Mouse (Mus musculus) neural tube, embryonic 13.5 days (tissue): ENCODE results near the gene Gnaq. TPM values are rescaled to one million over a fixed set of nuclear protein-coding genes. Genes with fewer than 3 reads are reported as not detected.

Source experiments
- ATAC-seq: fragments of 200-750 bp; cut with Nextera tagmentation; 2 replicates; pipeline ENCODE4 v1.8.0; 2017; ENCODE audit warnings: low read depth, mild to moderate bottlenecking, moderate TSS enrichment, moderate library complexity
- H3K27ac ChIP-seq: fragments of 300-500 bp; sonication (generic); replicated peaks from 2 replicates; pipeline ENCODE4 v1.5.1; 2015; ENCODE audit warnings: moderate library complexity, mild to moderate bottlenecking, inconsistent platforms
- H3K27me3 ChIP-seq: fragments of 300-500 bp; sonication (generic); 2 replicates; pipeline ENCODE4 v1.6.1; 2015; ENCODE audit warnings: mild to moderate bottlenecking, inconsistent platforms
- H3K36me3 ChIP-seq: fragments of 300-500 bp; sonication (generic); 2 replicates; pipeline ENCODE4 v1.6.1; 2015; ENCODE audit warnings: mild to moderate bottlenecking, inconsistent platforms
- H3K4me1 ChIP-seq: fragments of 300-500 bp; sonication (generic); replicated peaks from 2 replicates; pipeline ENCODE4 v1.6.1; 2015; ENCODE audit warnings: inconsistent platforms
- H3K4me2 ChIP-seq: fragments of 300-500 bp; sonication (generic); 2 replicates; pipeline ENCODE4 v1.6.1; 2015; ENCODE audit warnings: inconsistent platforms, mild to moderate bottlenecking, moderate library complexity
- H3K4me3 ChIP-seq: fragments of 300-500 bp; sonication (generic); 2 replicates; pipeline ENCODE4 v1.5.1; 2015; ENCODE audit warnings: mild to moderate bottlenecking, inconsistent platforms
- H3K9ac ChIP-seq: fragments of 300-500 bp; sonication (generic); 2 replicates; pipeline ENCODE4 v1.6.1; 2015; ENCODE audit warnings: moderate library complexity, mild to moderate bottlenecking, inconsistent platforms
- H3K9me3 ChIP-seq: fragments of 300-500 bp; sonication (generic); 2 replicates; pipeline ENCODE4 v1.6.1; 2016; ENCODE audit warnings: inconsistent platforms
- WGBS: fragments of 180-500 bp; shearing (Covaris S2); methylation state at CpG from one replicate; pipeline ENCODE4 v1.1.7; 2015; 5-methylcytosine and 5-hydroxymethylcytosine counted together
- polyA plus RNA-seq: library from polyadenylated mRNA; unstranded; fragments of >200 nt; fragmentation: Nextera tagmentation; extraction: Ambion mirVana; gene quantifications from 2 replicates; pipeline ENCODE4 v1.2.1, GENCODE M21; 2015

The Gnaq gene
- polyA plus RNA-seq, 1 experiment from 2014 or later = 83.3 TPM

DNA sequence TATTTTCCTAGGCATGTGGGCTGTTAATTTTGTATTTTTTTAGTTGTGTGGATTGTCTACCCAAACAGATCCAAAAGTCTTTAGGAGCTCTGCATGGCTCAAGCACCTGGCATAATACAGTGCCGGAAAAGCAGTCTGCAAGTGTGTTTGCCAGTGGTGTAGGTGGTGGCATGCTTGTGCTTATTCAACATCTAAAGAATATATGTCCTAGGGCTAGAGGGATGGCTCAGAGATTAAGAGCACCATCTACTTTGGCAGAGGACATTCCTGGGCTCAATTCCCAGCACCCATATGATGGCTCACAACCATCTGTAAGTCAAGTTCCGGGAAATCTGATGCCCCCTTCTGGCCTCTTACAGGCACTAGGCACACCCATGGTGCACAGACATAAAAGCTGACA lies 3.5 kb upstream of the Gnaq start:
- Histone ChIP-seq H3K4me1 (peaks cover 10% of the 10 kb centered on the region), H3K9ac (no peak overlapping the region), H3K27ac (no peak overlapping the region), H3K4me3 (no peak overlapping the region), H3K9me3 (no peaks in the 10 kb centered on the region), H3K4me2 (no peak overlapping the region), H3K27me3 (no peaks in the 10 kb centered on the region), H3K36me3 (no peaks in the 10 kb centered on the region)
- WGBS = 94% methylated on average over 2 of the region's 2 CpGs
- no peak for ATAC-seq

DNA sequence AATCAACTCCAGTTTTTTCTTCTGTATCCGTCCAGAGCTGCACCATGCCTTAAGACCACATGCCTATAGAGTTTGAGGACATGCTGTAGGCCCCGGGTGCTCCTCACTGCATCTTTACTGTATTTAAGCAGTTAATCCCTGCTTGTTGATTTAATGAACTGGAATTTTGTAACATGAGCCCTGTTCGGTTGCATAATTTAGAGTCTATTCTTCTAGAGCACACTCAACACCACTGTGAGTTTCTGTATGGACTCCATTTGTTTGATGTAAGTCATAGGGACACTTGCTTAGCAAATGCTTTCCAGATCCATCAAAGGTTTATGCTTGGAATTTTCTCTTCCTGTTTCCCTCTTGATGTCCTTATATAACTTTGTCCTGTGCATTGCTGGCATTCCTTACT lies 2.2 kb upstream of the Gnaq start:
- Histone ChIP-seq H3K4me1 (peaks cover 21% of the 10 kb centered on the region), H3K36me3 (no peaks in the 10 kb centered on the region), H3K4me2 (no peak overlapping the region), H3K4me3 (no peak overlapping the region), H3K9ac (no peak overlapping the region), H3K27me3 (no peaks in the 10 kb centered on the region), H3K9me3 (no peaks in the 10 kb centered on the region), H3K27ac (no peak overlapping the region)
- ATAC-seq = no peak
- WGBS = 56% methylated on average over 3 of the region's 3 CpGs

DNA sequence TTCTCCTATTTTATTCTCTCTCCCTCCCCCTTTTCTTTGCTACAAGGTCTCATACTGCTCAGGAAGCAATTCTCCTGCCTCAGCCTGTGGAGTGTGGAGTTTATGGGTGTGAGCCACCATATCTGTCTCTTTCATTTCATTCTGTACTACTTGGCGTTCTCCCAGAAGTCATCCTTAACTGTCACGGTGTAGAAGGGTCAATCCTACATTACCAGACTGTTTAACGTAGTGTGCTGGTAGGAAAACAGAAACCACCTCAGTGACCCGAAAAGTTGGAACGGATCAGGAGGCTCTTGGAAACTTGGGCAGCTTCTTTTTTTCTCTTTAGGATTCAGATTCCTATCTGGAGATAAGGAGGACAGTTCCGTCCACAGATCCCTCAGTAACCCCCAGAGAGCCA lies 800 bp upstream of the Gnaq start:
- 6% methylated on average over 6 of the region's 6 CpGs for WGBS
- Histone ChIP-seq H3K4me3 (peak overlapping the region; percentile 91), H3K9ac (peak overlapping the region; percentile 100), H3K4me2 (peak overlapping the region; percentile 83), H3K36me3 (no peaks in the 10 kb centered on the region), H3K27ac (peak overlapping the region; percentile 100), H3K9me3 (no peaks in the 10 kb centered on the region), H3K27me3 (no peaks in the 10 kb centered on the region), H3K4me1 (peaks cover 33% of the 10 kb centered on the region)
- ATAC-seq = no peak

DNA sequence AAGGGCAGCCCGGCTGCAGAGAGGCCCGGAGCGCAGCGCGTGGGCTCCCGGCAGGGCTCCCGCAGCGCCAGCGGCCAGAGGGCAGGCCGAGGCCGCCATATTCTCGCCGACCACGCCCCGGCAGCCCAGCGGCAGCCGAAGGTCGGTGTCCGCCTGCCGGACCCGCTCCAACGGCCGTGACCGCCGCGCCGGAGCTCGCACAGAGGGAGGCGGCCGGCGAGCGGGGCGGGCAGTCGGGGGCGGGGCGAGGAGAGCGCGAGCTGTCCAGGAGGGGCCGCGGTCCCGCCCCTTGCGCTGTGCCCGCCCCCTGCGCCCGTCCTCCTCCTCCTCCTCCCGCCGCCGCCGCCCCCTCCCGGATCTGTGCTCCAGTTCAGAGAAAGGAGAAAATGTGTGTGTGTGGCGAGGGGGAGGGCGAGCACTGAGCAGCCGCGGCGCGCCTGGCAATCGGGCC lies 266 bp upstream of the Gnaq start:
- no peaks in the 10 kb centered on the region for H3K27me3 ChIP-seq
- no peaks in the 10 kb centered on the region for H3K9me3 ChIP-seq
- H3K9ac ChIP-seq = peak overlapping the region; percentile 100
- H3K4me2 ChIP-seq = peak overlapping the region; percentile 83
- H3K36me3 ChIP-seq = no peaks in the 10 kb centered on the region
- WGBS = 0% methylated on average over 33 of the region's 57 CpGs
- peak; percentile 91 for ATAC-seq
- peak overlapping the region; percentile 100 for H3K27ac ChIP-seq
- peak overlapping the region; percentile 91 for H3K4me3 ChIP-seq
- H3K4me1 ChIP-seq = peaks cover 38% of the 10 kb centered on the region

DNA sequence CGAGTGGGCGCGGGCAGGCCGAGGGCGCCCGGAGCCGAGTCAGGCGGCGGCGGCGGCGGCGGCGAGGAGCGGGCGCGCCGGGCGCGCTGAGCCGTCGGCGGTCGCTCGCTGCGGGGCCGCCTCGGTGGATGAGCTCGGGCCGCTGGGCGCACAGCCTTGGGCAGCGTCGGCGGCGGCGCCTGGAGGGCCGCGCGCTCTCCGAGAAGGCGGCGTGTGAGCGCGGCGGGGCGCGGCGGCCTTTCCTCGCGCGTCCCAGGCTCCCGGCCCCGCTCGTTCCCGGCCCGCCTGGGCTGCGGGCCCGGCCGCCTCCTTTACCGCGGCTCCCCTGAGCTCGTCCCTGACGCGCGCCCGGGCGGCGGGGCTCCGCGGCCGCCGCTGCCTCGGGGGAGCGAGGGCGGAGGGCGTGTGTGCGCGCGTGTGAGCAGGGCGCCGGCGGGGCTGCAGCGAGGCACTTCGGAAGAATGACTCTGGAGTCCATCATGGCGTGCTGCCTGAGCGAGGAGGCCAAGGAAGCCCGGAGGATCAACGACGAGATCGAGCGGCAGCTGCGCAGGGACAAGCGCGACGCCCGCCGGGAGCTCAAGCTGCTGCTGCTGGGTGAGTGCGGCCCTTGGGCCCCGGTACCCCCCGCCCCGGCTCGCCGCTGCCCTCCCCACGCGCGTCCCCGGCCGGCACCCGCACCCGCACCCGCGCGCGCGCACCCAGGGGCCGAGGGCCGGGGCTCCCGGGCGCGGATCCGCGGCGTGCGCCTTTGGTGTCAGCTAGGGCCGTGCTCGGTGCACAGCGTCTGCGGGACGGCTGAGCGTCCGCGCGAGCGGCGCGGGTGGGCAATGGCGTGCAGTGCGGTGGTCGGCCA lies 462 bp downstream of the Gnaq start:
- WGBS = under 1% methylated on average over 103 of the region's 139 CpGs
- peak overlapping the region; percentile 91 for H3K4me3 ChIP-seq
- H3K9me3 ChIP-seq = no peaks in the 10 kb centered on the region
- H3K4me2 ChIP-seq = peak overlapping the region; percentile 83
- peaks cover 45% of the 10 kb centered on the region for H3K4me1 ChIP-seq
- H3K36me3 ChIP-seq = no peaks in the 10 kb centered on the region
- ATAC-seq = peak; percentile 69
- no peaks in the 10 kb centered on the region for H3K27me3 ChIP-seq
- H3K9ac ChIP-seq = peak overlapping the region; percentile 100
- peak overlapping the region; percentile 100 for H3K27ac ChIP-seq

DNA sequence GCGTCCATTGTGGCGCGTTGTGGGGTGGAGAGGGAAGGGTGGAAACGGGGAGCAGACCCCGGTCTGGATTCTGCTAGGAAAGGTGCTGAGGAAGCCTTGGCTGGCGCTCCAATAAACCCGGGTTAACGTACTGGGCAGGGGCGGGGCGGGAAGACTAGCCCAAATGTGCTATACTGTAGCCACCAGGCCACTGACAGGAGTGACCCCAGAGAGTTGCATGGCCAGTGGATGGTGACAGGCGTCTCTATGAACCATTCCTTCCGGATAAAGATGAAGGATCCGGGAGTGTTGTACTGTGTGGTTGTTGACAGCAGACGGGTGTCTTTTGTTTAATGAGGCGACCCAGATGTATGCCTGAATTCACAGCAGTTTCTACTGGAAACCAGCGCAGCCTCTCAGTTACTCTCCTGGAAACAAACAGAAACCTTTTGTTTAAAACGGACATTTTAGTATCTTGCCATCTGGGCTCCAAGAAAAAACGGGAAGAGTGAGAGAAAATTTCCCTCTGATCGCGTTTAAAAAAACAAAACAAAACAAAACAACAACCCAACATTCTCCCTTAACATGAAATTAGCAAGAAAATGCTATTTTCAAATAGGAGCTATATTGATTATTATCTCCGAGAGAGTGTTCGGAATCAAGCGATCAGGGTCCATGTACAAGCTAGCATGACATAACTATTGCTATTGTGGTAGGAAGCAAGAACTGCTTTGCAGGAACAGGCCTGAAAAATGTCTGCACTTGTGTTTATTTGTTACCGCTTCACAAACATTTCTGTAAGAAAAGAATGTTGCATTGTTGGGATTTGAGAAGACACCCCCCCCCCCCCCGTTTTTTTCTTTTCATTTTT lies 1.3 kb downstream of the Gnaq start:
- Histone ChIP-seq H3K27ac (peak overlapping the region; percentile 100), H3K9ac (peak overlapping the region; percentile 100), H3K27me3 (no peaks in the 10 kb centered on the region), H3K4me1 (peaks cover 54% of the 10 kb centered on the region), H3K4me2 (peak overlapping the region; percentile 83), H3K4me3 (peak overlapping the region; percentile 91), H3K36me3 (no peaks in the 10 kb centered on the region), H3K9me3 (no peaks in the 10 kb centered on the region)
- peak; percentile 41 for ATAC-seq
- 7% methylated on average over 25 of the region's 25 CpGs for WGBS

DNA sequence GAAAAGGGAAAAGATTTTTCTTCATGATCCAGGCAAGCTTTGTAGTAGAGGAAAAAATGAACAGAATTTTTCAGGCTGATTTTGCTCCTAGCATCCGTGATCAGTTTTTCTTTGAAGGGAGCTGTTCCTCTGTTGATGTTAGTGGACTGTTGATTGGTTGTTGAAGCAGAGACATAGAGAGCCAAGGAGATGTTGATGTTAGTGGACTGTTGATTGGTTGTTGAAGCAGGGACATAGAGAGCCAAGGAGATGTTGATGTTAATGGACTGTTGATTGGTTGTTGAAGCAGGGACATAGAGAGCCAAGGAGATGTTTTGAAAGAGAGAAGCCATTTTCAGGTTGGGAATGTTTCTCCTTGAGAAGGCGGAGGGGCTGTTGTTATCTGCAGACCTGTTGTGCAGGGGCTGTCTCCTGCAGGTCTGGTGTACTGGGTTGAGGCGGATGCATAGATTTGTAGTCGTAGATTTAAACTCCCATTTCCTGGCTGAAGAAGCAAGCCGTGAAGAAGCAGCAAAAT lies 5.5 kb downstream of the Gnaq start:
- ATAC-seq = no peak
- Histone ChIP-seq H3K9ac (no peak overlapping the region), H3K4me3 (no peak overlapping the region), H3K4me2 (peak overlapping the region; percentile 20), H3K4me1 (peaks cover 86% of the 10 kb centered on the region), H3K36me3 (peaks cover 10% of the 10 kb centered on the region; the same call in 1 of the 2 replicates), H3K27me3 (no peaks in the 10 kb centered on the region), H3K27ac (0 out of 2 replicates have a peak overlapping the region, but pooled peaks have one; percentile 6), H3K9me3 (no peaks in the 10 kb centered on the region)
- 66% methylated on average over 5 of the region's 5 CpGs for WGBS

DNA sequence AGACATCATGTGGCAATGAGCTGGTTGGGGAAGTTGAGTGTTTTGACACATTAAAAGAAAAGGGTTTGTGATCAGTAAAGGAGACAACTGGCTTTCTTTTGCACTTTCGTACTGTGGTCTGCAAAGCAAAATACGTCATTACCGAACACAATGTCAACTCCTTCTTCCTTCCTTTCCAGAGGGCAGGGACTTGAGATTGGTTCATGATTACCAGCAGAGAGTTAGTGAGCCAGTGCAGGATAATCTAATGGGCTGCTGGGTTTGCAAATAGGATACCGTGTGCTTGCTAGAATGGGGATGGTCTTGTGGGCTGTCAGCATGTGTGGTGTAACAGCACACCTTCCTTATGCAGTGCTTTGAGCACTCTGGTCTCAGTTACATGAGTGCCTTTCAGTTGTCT lies 8.1 kb downstream of the Gnaq start:
- no peaks in the 10 kb centered on the region for H3K9me3 ChIP-seq
- no peaks in the 10 kb centered on the region for H3K27me3 ChIP-seq
- no peak overlapping the region for H3K4me3 ChIP-seq
- H3K4me2 ChIP-seq = no peak overlapping the region
- ATAC-seq = no peak
- 0 out of 2 replicates have a peak overlapping the region, but pooled peaks have one; percentile 25 for H3K27ac ChIP-seq
- peaks cover 74% of the 10 kb centered on the region for H3K4me1 ChIP-seq
- peaks cover 17% of the 10 kb centered on the region; the same call in 1 of the 2 replicates for H3K36me3 ChIP-seq
- H3K9ac ChIP-seq = peak overlapping the region; percentile 10; the same call in 1 of the 2 replicates
- 64% methylated on average over 4 of the region's 4 CpGs for WGBS

DNA sequence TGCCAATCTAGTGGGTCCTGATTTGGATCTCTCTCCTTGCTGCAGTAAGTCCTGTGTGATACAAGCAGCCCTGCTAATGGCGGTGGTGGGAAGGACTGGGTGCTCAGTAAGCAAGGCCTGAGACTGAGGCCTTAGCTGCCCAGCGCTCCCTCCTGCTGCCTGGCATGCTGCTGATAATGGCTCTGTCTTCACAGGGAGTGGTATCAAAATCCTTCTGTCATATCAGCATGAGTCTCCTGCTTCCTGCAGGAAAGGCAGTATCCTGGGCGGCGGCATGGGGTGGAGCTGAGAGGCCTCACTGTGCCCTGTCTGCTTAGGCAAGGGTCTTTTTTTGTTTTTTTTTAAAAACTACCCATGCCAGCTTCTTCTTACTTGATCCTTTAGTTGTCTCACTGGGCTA lies 9.2 kb downstream of the Gnaq start:
- peaks cover 17% of the 10 kb centered on the region; the same call in 1 of the 2 replicates for H3K36me3 ChIP-seq
- H3K27me3 ChIP-seq = no peaks in the 10 kb centered on the region
- WGBS = 78% methylated on average over 4 of the region's 4 CpGs
- no peak overlapping the region; the same call in 1 of the 2 replicates for H3K9ac ChIP-seq
- ATAC-seq = no peak
- H3K4me2 ChIP-seq = no peak overlapping the region
- peaks cover 64% of the 10 kb centered on the region for H3K4me1 ChIP-seq
- no peak overlapping the region for H3K27ac ChIP-seq
- H3K9me3 ChIP-seq = no peaks in the 10 kb centered on the region
- H3K4me3 ChIP-seq = no peak overlapping the region

DNA sequence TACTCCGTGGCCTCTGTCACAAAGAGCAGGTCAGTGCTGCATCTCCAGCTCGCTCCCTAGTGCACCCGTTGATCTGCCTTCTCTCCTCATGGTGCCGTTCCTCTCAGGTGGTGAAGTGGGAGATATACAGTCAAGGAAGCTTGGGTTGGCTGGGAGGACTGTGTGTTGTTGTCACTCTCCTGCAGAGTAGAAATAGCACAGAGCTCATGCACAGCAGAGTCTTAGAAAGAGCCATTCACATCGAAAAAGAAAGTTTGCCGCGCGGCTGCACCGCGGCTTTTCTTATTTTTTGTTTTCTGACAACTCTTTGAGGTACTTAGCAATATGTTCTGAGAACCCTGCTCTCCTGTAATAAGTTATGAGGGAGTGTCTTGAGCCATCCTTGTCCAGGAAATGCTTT lies 10.4 kb downstream of the Gnaq start:
- 91% methylated on average over 10 of the region's 10 CpGs for WGBS
- Histone ChIP-seq H3K4me1 (peaks cover 53% of the 10 kb centered on the region), H3K27ac (no peak overlapping the region), H3K9ac (no peak overlapping the region), H3K9me3 (no peaks in the 10 kb centered on the region), H3K36me3 (peaks cover 17% of the 10 kb centered on the region; the same call in 1 of the 2 replicates), H3K27me3 (no peaks in the 10 kb centered on the region), H3K4me2 (no peak overlapping the region), H3K4me3 (no peak overlapping the region)
- no peak for ATAC-seq

DNA sequence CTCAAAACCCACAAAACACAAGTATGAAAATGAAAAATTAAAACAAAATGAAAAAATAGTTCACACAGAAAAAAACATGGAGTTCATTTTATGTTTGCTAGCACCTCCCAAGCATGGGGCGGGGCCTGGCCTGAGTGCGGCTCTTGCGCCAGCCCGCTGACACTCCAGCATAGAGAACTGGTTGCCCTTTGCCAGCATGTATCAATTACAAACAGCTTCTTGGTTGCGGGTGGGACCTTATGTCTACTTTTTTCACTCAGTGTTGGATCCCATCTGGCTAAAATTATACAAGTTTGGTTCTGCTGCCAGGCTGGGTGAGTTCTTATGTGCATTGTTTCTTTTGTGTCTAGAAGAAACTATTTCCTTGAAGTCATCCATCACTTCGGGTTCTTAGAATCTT lies 14.8 kb downstream of the Gnaq start:
- Histone ChIP-seq H3K4me1 (peaks cover 22% of the 10 kb centered on the region), H3K36me3 (peaks cover 13% of the 10 kb centered on the region; the same call in 1 of the 2 replicates), H3K9ac (no peak overlapping the region), H3K27ac (no peak overlapping the region), H3K27me3 (no peaks in the 10 kb centered on the region), H3K4me3 (no peak overlapping the region), H3K4me2 (no peak overlapping the region), H3K9me3 (no peaks in the 10 kb centered on the region)
- ATAC-seq = no peak
- 87% methylated on average over 6 of the region's 6 CpGs for WGBS

DNA sequence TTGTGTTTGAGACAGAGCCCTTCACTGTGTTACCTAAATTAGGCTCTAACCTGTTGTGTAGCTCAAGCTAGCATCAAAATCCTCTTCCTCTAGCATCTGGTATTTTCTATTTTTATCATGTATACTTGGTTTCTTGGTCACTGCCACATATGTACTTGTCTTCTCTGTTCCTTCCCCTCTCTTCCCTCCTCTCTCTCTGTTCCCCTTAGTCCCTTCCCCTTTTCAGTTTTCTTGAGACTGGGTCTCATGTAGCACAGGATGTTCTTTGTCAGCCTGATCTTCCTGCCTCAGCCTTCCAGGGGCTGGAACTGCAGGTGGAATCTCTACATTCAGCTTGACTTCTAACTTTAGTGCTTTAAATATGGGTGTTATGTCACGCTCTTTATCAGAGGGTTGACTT lies 16.5 kb downstream of the Gnaq start:
- Histone ChIP-seq H3K36me3 (no peaks in the 10 kb centered on the region), H3K4me1 (peaks cover 14% of the 10 kb centered on the region), H3K27me3 (no peaks in the 10 kb centered on the region), H3K27ac (no peak overlapping the region), H3K4me2 (no peak overlapping the region), H3K4me3 (no peak overlapping the region), H3K9me3 (no peaks in the 10 kb centered on the region), H3K9ac (no peak overlapping the region)
- ATAC-seq = no peak
- WGBS = 88% methylated on average over 1 of the region's 1 CpGs
